Mouse (Mus musculus) bone marrow macrophage, adult 2 months (primary cell): ENCODE results near the gene Gm21974.

ENCODE experiments used
- CTCF ChIP-seq: IDR thresholded peaks from 2 replicates; pipeline ENCODE4 v1.5.1; 2012; ENCODE audit warnings: low read depth, mild to moderate bottlenecking, low read length, moderate library complexity
- POLR2A ChIP-seq: IDR thresholded peaks from 2 replicates; pipeline ENCODE4 v1.6.1; 2012; ENCODE audit warnings: mild to moderate bottlenecking, low read depth, low read length, borderline replicate concordance

DNA sequence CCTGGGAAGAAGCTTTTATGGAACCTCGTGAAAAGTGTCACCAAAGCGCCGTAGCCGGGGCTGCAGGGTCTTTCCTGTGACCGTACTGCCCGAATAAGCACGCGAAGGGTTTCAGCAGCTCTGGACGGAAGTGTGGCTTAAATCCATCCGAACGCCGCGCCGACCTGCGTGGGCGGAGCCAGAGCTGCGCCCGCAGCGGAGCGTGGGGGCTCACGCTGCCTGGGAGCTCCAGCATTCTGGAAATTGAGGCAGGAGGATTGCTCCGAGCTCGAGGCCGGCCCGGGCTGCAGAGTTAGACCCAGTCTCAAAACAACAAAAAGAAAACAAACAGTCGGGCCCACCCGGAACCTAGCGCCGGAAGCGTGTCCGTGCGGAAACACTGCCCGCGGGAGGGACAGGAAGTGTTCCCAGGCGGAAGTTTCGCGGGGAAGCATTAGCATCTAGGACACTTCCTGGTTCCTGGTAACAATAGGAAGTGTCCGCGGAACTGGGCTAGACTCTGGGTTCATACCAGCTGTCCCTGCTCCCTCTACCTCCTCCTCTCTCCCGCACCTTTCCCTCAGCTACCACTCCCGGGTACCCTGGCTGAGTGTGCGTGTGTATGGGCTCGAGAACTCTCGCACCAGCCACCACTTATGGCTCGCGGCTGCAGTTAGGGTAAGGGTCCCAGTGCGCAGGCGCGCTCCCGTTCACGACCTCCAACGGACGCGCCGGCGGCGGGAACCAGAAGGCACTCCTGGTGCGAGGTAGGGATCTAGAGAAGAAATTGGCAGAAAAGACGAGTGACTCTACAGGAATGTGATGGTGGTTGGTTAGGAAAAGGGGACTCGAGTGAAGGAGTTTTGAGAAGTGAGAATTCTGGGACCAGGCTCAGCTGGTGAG is 18.5 kb downstream of the Gm21974 start, which contains the start of gene Zfp668:
- no peak for TF ChIP-seq CTCF
- 0 out of 2 replicates have a peak, but pooled peaks have one; percentile 60 for TF ChIP-seq POLR2A
